In the genomic region with DNA sequence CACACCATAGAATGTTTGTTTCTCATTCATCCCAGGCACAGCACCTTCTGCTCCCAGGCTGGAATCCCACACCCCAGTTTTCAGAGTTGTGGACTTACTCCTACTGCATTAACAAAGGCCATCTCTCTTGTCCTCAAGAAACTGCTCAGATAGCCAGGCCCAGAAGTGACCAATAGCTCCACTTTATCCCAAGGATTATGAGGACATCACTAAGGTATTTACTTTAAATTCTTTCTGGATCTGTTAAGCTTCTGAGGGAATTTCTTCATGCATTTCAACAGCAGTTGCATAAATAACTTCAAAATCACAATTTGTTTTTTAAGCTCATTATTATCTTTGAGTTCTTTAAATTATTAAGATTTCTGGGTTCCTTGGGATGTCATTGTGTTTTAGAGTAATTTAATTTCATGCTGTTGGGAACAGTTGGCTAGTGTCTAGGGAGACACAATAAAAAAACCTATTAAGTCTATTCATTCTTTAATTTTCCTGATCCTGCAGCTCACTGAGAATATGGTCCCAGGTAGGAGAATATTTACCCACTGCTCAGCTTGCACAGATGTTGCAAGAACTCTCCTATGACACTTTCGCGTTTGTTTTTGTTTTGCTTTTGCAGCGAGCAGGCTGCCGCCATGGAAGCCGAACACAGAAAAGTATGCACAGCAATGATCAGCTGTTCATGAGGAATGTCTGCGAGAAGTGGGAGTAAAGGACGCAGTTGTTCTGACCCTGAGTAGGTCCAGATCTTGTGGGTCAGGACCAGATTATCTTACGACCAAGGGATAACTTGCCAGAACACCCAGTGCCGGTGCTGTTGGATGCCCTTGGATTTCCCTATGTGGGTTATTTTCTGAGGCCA, we compare ENCODE assay signal across 14 mouse cellular contexts.
"Had no signal": no experiment of that assay in that cellular context is flagged by ENCODE, and none has a peak within 500 bp of the region (broad histone marks: within the 10 kb centered on the region; RNA-seq: fewer than 3 reads in every experiment).

No protein-coding gene starts in this region.

- H3K36me3 ChIP-seq: kidney, embryonic 15.5 days; limb, embryonic 12.5 days; liver, embryonic 13.5 days; midbrain, embryonic 13.5 days; neural tube, embryonic 12.5 days had no signal

- H3K27me3 ChIP-seq: kidney, embryonic 15.5 days; limb, embryonic 12.5 days; liver, embryonic 13.5 days; midbrain, embryonic 13.5 days; neural tube, embryonic 12.5 days had no signal

- H3K27ac ChIP-seq: kidney, embryonic 15.5 days; limb, embryonic 12.5 days; liver, embryonic 13.5 days; midbrain, embryonic 13.5 days; neural tube, embryonic 12.5 days had no signal

- H3K4me3 ChIP-seq: kidney, embryonic 15.5 days; limb, embryonic 12.5 days; liver, embryonic 13.5 days; midbrain, embryonic 13.5 days; neural tube, embryonic 12.5 days had no signal

- DNase-seq: kidney, adult 11 months; kidney, postnatal 36 days; layer of hippocampus, adult 9-11 months; layer of hippocampus, postnatal 36 days; liver; liver, embryonic 13.5 days; lung, adult 18-20 months; retina, postnatal 1 day; right cerebral cortex, postnatal 4 days; spleen, adult 18-20 months had no signal

- H3K4me1 ChIP-seq: kidney, embryonic 15.5 days; limb, embryonic 12.5 days; liver, embryonic 13.5 days; midbrain, embryonic 13.5 days; neural tube, embryonic 12.5 days had no signal
